Mouse (Mus musculus): ENCODE data around the gene Ilkap.

Gene Ilkap

DNA sequence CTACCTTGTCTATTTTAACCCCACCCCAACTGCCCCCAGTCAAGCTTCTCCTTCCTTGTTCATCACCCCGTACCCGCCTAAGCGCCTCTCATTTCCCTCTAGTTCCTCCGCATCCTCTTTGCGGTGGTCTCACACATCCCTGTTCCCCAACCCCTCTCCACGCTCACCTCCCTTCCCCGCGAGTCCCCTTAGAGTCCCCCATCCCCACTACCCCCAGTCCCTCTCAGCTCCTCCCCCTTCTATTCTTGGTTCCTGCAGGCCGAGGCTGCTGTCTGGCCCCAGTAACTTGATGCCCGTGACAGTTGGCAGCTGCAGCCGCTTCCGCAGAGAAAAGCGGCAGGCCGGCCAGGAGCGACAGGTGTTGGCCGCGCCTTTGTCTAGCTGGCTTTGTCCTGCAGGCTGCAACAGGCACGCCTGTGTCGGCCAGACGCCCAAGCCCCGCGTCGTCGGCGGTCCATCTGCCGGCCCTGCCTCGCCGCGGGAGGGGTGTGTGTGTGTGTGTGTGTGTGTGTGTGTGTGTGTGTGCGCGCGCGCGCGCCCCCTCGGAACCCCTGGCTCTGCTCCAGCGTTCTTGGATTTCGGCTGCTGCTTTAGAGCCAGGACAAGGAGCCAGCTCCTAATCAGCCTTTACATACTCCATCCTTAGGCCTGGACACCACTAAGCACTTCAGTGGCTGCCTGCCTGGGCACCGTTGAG, 15.4 kb upstream of the Ilkap start, which contains the start of gene Hes6:
Gene Hes6, minus strand, starts transcription at position 141 of the 697 bp plus-strand sequence.
- DNase-seq (ENCODE audit: low spot score in 2 of 2): peak; percentile 53 to 77

DNA sequence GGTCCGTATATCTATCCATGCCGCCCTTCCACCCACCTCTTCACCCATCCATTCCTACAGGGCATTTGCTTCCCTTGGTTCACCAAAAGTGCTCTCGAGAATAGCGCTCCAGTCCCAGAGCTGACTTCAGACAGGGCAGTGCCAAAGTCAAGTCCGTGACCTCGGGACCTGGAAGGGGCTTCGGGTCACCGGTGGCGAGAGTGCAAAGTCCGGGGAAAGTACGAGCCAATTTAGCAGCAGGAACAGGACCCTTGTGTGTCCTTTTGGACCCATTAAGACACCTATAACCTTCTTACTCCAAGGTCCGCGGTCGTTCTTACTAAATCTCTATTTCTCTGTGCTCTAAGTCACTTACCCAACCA, 14.9 kb upstream of the Ilkap start:
- peak in 1 of 2 experiments; percentile 71 for DNase-seq (ENCODE audit: low spot score in 2 of 2)

DNA sequence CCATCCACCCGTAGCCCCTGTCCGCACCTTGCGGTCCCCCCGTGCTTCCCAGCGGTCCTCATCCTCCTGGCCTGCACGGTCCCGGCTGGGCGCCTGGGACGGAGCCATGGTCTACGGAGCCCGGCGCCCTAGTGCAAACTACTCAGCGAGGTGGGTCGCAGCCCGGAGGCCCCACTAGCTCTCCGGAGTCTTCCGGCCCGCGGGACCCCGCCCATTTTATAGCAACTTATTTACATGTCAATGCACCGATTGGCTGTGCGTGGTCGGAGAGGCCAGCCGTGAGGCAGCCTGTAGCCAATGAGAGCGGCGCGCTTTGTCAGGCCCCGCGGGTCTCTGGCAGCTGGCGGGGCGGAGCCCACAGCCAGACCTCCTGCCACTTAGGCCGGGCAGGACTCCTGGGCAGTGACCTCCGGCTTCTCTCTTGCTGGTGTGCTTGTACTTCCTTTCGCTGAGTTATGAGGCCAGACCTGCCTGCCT, 14.5 kb upstream of the Ilkap start:
- peak; percentile 90 to 93 for DNase-seq (ENCODE audit: low spot score in 2 of 2)

DNA sequence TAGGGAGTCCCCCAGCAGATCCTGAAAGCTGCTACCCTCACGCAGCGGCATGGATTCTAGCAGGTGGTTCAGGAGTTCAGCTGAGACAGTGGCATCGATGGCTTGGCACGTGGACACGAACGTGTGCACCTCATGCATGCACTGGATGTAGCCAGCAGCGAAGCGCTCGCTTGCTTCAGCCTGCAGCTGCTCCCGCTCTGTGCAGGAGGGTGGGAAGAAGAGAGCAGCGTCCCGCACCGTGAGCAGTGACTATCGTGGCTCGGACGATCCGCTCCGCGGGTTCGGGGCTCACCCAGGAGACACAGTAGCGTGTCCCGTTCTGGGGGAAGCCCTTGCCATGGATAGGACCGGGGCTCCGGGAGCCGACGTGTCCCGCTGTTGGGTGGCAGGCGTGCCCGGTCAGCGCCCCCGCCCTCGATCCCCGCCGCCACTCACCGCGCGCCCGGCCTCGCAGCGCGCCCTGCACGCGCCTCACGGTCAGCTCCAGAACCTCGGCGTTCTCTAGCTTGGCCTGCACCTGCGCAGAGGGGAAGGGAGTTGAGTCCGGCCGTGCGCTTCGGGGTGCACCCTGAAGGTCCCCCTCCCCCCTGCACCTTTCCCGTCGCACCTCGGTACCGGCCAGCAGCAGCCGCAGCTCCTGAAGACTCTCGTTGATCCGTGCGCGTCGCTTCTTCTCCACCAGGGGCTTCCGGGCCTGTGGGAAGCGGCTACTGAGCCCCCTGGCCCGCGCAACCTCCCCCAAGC, 13.8 kb upstream of the Ilkap start:
- peak; percentile 43 to 79 for DNase-seq (ENCODE audit: low spot score in 2 of 2)

DNA sequence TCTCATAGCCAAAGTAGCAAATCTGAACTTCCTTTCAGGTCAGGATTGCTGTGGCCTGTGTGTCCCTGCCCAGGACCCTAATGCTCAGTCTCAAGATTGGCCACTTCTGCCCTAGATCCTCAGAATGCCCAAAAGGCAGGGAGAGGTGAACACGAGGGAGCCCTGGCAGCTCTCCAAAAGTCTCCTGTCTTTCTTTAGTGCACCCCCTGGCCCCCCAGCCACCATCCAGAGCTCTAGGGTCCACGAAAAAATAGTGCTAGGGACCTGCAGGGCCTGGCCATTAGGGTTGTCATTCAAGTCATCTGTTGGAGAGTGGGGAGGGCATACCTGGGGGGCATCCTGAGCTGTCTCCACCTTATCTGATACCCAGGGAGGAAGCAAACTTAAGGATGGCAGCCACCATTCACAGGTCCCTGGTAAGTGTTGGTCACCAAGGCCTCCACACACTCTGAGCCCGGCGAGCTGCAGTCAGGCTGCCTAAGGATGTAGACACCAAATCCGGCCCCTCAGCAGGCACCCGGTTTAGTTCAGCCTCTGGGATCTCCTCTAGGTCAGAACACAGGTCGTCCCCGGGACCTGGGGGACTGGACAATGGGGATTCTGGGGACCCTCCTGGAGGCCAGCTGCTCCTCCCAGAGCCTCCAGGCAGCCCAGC, 13.1 kb upstream of the Ilkap start:
- no peak for DNase-seq (ENCODE audit: low spot score in 2 of 2)

DNA sequence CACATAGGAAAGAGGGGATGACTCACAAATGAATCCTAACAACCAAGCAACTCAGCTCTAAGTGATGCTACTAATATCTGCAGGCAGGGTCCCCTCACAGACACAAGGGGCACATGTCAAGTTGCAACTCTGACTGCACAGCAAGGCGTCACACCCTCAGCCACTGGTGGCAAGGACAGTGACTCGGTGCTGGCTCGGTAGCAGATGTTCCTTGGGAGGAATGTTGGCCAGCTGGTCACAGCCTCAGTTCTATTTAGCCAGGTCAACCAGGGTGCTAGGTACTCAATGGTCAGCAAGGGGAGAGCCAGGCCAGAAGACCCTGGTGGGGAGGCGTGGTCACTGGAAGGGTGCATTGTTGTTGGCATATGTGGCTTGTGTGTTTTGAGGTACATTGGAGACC, 9.2 kb upstream of the Ilkap start:
- no peak for DNase-seq (ENCODE audit: low spot score in 2 of 2)

DNA sequence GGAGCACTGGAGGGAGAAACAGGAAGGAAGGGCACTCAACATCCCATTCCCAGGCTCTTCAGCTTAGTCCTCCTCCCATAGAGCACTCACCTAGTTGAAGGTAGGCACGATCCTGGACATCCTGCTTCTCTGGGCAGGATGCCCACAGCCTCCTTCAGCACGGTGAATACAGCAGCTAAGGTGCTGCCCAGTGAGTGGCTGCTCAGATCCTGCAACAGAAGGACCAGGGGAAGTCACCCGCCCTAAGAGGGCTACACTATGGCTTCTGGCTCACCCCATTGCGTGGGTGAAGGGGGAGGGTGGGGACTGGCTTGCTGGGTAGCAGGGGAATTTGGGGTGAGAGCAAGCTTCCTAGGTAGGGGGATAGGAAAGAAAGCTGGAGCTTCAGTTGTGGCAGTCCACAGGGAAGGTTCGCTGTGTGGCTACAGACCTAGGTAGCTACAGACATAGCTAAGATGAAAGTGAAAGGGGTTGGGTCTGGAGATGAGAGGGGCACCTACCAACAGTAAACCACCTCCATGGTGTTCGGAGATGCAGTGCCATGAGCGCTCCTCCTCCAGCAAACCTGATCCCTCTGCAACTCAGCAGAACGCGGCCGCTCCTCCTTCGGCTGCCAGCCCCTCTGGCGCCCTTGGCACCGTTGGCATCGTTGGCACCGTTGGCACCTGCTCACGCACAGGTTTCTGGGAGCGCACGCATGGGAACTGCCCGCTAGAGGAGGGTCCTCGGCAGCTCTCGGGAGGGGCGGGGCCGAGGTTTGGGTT, 7.0 kb upstream of the Ilkap start:
- no peak for DNase-seq (ENCODE audit: low spot score in 2 of 2)

DNA sequence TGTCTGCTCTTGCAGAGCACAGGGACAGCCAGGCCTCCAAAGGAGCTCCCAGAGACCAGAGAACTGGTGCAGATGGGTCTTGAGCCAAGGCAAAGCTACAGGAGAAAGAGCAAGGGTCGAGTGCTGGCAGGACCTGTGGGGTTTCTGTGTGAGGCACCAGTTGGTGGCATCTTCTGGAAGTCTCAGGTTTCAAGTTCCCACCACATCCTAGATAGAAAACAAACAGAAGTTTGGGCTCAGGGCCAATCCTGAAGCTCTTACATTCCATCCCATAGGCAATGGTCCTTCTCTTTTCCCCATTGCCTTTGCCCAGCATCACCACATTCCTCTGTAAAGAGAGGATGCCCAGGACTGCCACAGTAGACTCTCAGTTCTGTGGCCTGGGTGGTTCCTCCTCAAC, 6.4 kb upstream of the Ilkap start:
- no peak for DNase-seq (ENCODE audit: low spot score in 2 of 2)

DNA sequence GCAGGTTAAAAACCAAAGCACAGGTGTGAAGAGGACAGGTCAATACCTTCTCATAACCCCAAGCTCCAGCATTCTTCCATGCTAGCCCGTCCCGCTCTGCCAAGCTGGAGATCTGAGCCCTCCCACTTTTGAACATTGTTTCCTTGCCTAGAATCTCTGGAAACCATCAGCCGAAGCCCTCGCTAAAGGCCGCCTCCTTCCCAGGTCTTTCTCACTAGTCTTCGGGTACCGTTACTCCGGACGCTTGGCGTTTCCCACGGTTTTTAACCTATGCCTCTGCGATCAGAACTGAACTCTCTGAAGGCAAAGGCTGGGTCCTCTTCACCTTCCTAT, 722 bp downstream of the Ilkap start:
- DNase-seq (ENCODE audit: low spot score in 2 of 2): no peak

DNA sequence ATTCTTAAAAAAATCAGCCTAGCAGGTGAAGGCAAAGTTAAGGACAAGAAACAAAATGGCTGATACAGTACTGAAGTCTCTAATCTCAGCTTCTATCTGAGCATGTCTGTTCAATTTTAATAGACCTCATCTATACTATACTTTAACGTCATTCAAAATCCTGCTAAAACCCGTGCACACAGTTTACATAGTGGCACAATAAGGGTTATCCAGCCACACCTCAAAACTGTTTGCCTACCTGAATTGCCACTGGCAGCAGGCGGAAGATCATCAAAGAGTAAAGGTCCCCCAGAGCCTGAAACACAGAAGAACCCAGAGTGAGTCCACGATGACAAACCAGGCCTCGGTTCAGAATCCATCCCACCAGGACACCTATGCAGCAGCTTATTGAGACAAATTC, 8.2 kb downstream of the Ilkap start:
- DNase-seq (ENCODE audit: low spot score in 2 of 2): no peak

DNA sequence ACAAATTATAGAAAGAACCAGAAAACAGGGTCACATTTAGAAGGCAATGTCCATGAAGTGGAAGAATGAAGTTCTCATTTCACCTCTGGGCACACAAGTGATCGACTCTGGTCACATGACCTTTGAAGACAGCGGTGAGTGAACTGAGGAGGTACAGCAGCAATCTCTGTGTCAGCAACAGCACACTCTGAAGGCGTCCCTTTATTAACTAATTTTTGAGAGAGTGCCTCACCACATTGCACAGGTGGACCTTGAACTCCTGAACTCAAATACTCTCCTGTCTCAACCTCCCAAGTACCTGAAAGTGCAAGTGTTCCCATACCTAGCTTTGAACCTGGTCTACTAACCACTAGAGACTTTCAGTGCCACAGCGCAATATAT, 17.5 kb downstream of the Ilkap start:
- no peak for DNase-seq (ENCODE audit: low spot score in 2 of 2)

DNA sequence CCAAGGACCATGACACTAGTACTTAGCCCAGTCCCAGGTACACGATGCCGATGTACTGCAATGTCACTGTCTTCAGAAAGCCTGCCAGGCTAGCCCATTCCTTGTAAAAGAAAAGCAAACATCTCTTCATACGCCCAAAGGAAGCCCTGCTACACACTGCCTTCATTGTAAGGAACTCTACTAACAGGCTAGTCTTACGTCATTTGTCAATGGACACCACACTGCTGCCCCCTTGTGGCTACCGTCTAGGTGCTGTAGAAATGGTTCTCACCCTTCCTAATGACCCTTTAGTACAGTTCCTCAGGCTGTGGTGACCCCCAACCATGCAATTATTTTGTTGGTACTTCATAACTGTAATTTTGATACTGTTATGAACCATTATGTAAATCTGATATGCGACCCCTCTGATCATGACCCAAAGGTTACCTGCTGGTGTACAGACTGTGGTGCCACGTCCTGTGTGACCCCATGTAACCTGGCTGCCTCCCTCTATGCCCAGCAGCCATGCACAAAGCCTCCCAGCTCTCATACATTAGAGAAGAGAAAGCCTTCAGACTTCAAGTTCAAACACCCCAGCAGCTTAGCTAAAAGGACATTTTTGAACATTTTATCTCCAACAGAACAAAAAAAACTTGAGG, 18.0 kb downstream of the Ilkap start:
- peak; percentile 76 to 91 for DNase-seq (ENCODE audit: low spot score in 2 of 2)

DNA sequence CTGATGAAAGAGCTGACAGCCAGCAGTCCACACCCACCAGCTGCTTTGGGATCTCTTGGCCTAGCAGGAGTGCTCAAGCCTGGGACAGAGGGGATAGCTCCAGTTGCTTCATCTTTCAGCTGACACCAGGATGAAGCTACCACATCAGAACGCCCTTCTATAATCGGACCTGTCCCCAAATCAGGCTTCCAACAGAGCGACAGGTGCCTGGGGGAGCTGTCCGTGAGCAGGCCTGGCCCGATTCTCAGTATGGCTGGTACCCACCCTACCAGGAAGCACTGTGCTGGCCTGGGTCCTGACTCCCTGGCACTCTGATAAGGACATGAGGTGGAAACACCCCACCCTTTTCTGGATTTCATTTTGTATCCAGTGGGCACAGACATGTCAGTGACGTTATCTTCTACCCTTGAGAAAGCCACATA, 25.2 kb downstream of the Ilkap start:
- peak; percentile 56 to 71 for DNase-seq (ENCODE audit: low spot score in 2 of 2)

DNA sequence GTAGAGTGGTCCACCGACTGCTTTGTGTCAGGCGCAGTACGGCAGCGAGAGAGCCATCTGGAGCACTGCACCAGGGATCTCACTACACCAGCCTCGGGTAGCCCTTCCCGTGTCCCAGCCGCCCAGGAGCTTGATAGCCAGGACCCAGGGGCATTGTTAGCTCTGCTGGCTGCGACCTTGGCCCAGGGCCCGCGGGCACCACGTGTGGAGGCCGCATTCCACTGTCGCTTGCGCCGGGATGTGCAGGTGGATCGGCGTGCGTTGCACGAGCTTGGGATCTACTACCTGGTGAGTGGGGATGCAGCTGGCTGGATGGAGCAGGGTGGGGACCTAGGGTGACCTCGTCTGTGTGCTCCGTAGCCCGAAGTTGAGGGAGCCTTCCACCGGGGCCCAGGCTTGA, 28.6 kb downstream of the Ilkap start:
- DNase-seq (ENCODE audit: low spot score in 2 of 2): peak in 1 of 2 experiments; percentile 59

DNA sequence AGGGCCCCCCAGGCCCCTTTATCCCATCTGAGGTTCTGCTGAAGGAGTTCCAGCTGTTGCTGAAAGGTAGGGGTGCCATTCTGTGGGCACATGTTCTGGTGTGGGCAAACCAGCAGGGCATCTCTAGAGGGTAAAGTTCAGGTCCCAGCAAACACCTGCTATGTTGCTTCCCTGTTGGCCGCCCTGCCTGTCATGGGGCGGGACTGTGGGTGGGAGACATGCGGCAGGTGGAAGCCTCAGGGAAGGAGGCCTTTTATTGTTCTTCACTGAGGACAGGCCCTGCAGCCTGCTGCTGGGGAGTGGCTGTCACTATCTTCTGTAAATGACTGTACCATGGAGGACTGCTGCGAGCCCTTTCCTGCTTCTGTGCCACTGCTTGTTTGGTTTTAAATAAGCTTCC, 29.2 kb downstream of the Ilkap start:
- DNase-seq (ENCODE audit: low spot score in 2 of 2): no peak

DNA sequence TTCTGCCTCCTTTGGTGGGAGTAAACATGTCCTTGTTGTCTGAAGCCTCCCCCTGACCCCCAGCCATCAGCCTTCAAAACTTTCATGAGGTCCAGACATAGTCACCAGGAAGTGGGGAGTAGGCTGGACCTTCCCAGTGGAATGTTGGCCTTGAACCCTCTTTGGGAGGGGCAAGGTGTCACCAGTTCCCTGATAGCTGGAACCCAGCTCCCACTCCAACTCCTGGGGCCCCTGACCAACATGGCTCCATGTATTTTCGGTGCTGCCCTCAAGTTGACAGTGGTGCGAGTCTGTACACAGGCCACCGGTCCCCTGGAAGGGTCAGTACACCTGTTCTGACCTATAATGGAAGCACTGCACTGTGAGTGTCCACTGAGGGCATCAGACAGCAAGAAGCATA, 31.3 kb downstream of the Ilkap start:
- peak in 1 of 2 experiments; percentile 60 for DNase-seq (ENCODE audit: low spot score in 2 of 2)

DNA sequence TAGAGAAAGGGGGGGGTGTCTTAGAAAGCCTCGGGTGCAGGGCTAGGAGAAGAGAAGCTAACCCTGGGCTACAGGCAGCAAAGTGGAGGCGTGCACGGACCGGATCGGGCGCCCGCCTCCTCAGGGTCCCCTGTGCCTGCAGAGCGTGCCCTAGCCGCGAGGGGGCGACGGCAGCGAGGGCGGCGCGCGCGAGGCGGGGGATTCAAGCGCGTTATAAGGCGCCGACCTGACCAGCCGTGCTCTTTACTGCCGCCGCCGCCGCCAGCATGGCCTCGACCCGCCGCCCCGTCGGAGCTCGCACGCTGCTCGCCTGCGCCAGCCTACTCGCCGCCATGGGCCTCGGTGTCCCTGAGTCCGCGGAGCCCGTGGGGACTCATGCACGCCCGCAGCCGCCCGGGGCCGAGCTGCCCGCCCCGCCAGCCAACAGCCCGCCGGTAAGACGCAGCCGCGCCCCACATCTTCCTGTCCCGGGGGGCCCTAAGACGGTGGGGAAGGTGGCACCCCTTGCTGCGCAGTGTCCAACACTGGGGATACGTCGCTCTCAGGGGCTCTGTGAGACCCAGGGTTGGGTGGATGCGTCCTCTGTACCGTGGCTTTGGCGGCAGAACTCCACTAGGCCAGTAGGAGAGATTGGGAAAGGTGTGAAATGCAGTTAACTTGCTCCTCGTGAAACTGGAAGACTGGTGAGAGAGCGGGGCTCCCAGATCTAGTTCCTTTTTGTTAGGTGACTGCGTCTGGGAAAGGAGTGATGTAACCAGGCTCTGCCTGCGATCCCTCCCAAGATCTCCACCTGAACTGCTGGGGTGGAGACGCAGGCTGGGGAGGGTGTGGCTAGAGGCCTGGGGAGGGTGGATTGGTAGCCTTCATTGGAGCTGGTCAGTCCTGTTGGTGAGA, 32.2 kb downstream of the Ilkap start, which contains the start of gene Erfe:
Gene Erfe, plus strand, starts transcription at position 216 of the 894 bp plus-strand sequence.
- peak; percentile 84 to 96 for DNase-seq (ENCODE audit: low spot score in 2 of 2)

DNA sequence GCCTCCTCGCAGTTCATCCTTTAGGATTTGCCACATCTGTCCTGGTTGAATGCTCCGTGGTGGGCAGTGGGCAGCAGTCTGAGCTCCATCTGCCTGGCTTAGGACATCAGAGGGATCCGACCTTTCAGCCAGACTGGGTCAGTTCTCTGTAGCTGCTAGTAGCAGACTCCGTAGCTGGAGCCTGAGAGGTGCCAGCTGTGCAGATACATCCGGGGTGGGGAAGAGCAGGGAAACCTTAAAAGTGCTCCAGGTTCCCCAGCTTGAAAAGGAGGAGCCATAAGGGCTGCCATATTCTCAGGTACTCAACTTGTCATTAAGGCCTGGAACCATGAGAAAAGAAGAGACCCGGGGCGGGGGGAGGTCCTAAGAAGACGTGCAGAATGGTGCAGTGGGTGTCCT, 32.8 kb downstream of the Ilkap start:
- DNase-seq (ENCODE audit: low spot score in 2 of 2): peak in 1 of 2 experiments; percentile 61

DNA sequence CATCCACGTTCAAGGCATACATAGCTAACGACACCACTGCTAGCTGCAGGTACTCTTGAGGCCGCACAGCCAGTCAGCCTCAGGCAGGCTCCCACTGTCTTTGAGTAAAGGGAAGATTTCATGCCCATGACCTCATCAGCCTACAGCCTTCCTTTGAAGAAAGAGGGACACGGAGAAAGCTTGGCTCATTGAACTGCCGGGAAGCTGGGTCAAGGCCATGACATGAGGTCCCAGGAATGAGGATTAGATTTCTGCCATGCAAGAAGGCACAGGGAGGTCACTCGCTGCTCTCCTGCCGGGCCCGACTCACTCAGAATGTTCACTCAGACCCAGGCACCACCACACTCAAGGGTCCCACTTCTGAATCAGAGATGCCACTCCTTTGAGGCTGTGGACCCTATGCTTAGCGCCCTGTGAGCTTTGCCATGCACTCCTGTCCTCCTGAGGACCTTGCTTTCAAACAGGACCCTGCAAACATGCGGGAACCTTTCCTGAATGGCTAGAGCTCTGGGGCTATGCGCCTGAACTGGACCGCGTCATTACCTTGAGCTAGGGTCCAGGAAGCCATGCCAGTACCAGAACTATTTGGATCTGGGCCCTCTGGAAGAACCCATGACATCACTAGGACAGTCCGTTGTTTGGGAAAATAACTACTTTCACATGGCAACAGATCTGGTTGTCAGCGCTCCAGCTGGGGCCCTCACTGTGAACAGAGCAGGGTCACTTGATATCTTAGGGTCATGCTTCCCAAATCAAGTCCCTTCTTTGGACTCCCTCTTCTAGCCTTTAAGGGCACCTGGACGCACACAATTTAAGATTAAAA, 33.6 kb downstream of the Ilkap start:
- no peak for DNase-seq (ENCODE audit: low spot score in 2 of 2)

DNA sequence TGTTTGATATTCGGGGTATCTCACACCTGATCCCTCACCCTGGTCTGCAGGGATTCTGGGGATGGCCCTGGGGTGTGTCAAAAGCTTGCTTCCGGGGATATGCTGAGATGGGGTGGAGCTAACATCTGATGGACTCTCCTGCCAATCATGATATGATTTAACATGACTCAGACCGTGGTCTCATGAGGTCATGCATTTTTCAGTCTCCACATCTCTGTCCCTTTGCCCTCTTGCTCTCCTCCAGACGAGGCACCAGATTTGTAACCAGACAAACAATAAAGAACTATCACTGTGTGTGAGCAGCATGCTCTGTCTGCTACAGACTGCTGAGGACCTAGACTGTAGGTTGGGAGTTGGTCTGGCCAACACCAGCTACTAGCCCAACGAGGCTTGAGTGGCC, 36.5 kb downstream of the Ilkap start:
- no peak for DNase-seq (ENCODE audit: low spot score in 2 of 2)

Measured in spleen, postnatal 4 days (tissue).